Mouse (Mus musculus): ENCODE measurements around the gene Clec1a. TPM values are rescaled to one million over a fixed set of nuclear protein-coding genes. Genes with fewer than 3 reads are reported as not detected.
A peak's percentile ranks its signal among the peaks of the same experiment; 100 is the strongest.

The Clec1a gene
- polyA plus RNA-seq, 1 experiment from 2014 or later = 3.3 TPM

GRCm38 (mm10) chr6:129449743-129450142, 2.1 kb downstream of the Clec1a start:
- Histone ChIP-seq H3K9ac (replicated peaks; ENCODE audit: low read depth, low read length) (no peak overlapping the region), H3K36me3 (ENCODE audit: control insufficient read depth, insufficient read depth, low read length) (no peaks in the 10 kb centered on the region), H3K27ac (ENCODE audit: low read length) (no peak overlapping the region), H3K4me2 (replicated peaks; ENCODE audit: low read depth, low read length) (no peak overlapping the region), H3K9me3 (ENCODE audit: control insufficient read depth, low read depth, low read length) (no peaks in the 10 kb centered on the region), H3K4me1 (ENCODE audit: control insufficient read depth, insufficient read depth, low read length) (no peaks in the 10 kb centered on the region), H3K4me3 (ENCODE audit: low read depth, low read length) (no peak overlapping the region), H3K27me3 (ENCODE audit: control insufficient read depth, insufficient read depth, low read length) (no peaks in the 10 kb centered on the region)
- no peak for ATAC-seq (ENCODE audit: insufficient number of reproducible peaks, insufficient read depth, low FRiP score, low read depth)
- 74% methylated on average over 6 of the region's 6 CpGs for whole genome bisulfite sequencing

DNA sequence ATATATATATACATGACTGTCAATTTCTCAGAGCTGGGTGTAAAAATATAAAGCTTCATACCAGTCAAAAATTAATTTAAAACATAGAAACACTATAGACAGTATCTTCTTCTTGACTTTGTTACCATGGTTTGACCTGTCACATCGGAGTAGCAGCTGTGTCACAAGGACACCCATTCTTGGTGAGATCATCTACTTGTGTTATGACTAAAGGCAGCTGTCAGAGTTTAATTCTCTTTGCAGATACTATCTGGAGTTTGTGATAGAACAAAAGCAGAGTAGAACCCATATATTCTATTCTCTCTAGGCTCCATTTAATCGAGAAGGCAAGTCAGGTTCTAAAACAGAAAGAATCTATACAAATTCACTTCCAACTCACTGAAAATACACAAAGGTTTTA, 13.8 kb downstream of the Clec1a start:
- Histone ChIP-seq H3K4me2 (replicated peaks; ENCODE audit: low read depth, low read length) (no peak overlapping the region), H3K27me3 (ENCODE audit: control insufficient read depth, insufficient read depth, low read length) (no peaks in the 10 kb centered on the region), H3K27ac (ENCODE audit: low read length) (no peak overlapping the region), H3K36me3 (ENCODE audit: control insufficient read depth, insufficient read depth, low read length) (no peaks in the 10 kb centered on the region), H3K9me3 (ENCODE audit: control insufficient read depth, low read depth, low read length) (no peaks in the 10 kb centered on the region), H3K4me1 (ENCODE audit: control insufficient read depth, insufficient read depth, low read length) (no peaks in the 10 kb centered on the region), H3K9ac (replicated peaks; ENCODE audit: low read depth, low read length) (no peak overlapping the region), H3K4me3 (ENCODE audit: low read depth, low read length) (no peak overlapping the region)
- WGBS = 94% methylated on average over 2 of the region's 2 CpGs
- no peak for ATAC-seq (ENCODE audit: insufficient number of reproducible peaks, insufficient read depth, low FRiP score, low read depth)

DNA sequence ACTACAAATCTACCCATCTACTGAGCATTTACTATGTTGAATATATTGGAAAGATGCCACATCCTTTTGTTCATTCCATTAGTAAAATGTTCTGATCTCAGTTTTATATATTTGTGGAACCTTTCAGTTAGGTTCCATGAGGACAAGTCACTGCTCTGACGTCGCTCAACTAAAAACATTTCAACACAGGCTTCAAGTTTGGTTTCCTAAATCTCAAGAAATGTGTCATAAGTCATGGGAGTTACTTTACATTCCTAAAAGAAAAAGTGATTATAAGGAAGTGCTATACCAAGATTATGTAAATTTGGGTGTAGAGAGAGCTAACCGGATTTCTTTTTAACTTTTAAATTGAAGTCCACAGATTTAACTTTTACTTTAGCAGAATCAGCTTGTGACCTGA, 15.8 kb downstream of the Clec1a start:
- H3K27me3 ChIP-seq (ENCODE audit: control insufficient read depth, insufficient read depth, low read length) = no peaks in the 10 kb centered on the region
- no peak for ATAC-seq (ENCODE audit: insufficient number of reproducible peaks, insufficient read depth, low FRiP score, low read depth)
- no peak overlapping the region for H3K4me3 ChIP-seq (ENCODE audit: low read depth, low read length)
- no peak overlapping the region for H3K9ac ChIP-seq (replicated peaks; ENCODE audit: low read depth, low read length)
- H3K36me3 ChIP-seq (ENCODE audit: control insufficient read depth, insufficient read depth, low read length) = no peaks in the 10 kb centered on the region
- H3K4me1 ChIP-seq (ENCODE audit: control insufficient read depth, insufficient read depth, low read length) = no peaks in the 10 kb centered on the region
- 84% methylated on average over 3 of the region's 3 CpGs for WGBS
- no peaks in the 10 kb centered on the region for H3K9me3 ChIP-seq (ENCODE audit: control insufficient read depth, low read depth, low read length)
- H3K4me2 ChIP-seq (replicated peaks; ENCODE audit: low read depth, low read length) = no peak overlapping the region
- no peak overlapping the region for H3K27ac ChIP-seq (ENCODE audit: low read length)

DNA sequence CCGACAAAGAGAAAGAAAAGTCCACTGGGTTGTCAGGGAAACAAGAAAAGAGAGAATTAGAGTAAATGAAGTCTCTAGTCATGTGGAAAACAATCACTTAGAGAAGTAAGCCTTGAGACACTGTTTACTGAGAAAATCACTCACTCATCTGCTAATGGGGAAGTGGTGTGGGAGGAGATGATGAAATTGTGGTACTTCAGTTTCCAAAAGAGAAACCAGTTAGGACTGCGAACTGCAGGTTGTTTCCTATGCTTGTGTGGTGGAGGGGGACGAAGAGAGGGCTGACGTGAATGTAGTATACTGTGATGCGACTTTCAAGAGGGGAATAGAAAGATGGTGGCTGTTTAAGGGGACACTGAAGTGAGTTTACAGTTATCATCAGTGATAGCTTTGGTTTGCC, 17.6 kb downstream of the Clec1a start:
- WGBS = 79% methylated on average over 5 of the region's 5 CpGs
- H3K27me3 ChIP-seq (ENCODE audit: control insufficient read depth, insufficient read depth, low read length) = no peaks in the 10 kb centered on the region

DNA sequence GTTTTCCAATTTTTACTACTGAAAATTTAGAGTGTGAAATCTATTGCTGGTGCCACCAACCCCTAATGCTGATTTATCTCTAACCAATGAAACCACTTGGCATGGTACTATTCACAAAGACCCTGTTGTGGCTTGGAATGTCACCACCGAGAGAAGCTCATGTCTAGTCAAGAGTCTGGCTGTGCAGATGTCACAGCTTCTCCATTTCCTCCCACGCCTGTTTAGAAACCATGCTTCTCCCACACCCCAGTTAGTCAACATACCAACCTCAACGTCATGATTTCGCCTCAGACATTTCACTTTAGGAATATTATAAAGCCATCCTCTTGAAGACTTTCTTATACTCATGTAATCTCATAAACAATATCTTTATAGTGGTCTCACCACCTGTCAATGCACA, 24.5 kb downstream of the Clec1a start:
- no peak overlapping the region for H3K9ac ChIP-seq (replicated peaks; ENCODE audit: low read depth, low read length)
- H3K4me3 ChIP-seq (ENCODE audit: low read depth, low read length) = no peak overlapping the region
- ATAC-seq (ENCODE audit: insufficient number of reproducible peaks, insufficient read depth, low FRiP score, low read depth) = no peak
- peaks cover 8% of the 10 kb centered on the region; the same call in 1 of the 2 replicates for H3K4me1 ChIP-seq (ENCODE audit: control insufficient read depth, insufficient read depth, low read length)
- WGBS = 77% methylated on average over 4 of the region's 4 CpGs
- no peaks in the 10 kb centered on the region for H3K9me3 ChIP-seq (ENCODE audit: control insufficient read depth, low read depth, low read length)
- no peaks in the 10 kb centered on the region for H3K36me3 ChIP-seq (ENCODE audit: control insufficient read depth, insufficient read depth, low read length)
- no peaks in the 10 kb centered on the region for H3K27me3 ChIP-seq (ENCODE audit: control insufficient read depth, insufficient read depth, low read length)
- H3K27ac ChIP-seq (ENCODE audit: low read length) = no peak overlapping the region
- H3K4me2 ChIP-seq (replicated peaks; ENCODE audit: low read depth, low read length) = no peak overlapping the region

More for the DNA sequence above, 17.6 kb downstream of the Clec1a start:
- Histone ChIP-seq H3K4me3 (ENCODE audit: low read depth, low read length) (no peak overlapping the region), H3K4me1 (ENCODE audit: control insufficient read depth, insufficient read depth, low read length) (no peaks in the 10 kb centered on the region), H3K9ac (replicated peaks; ENCODE audit: low read depth, low read length) (no peak overlapping the region), H3K4me2 (replicated peaks; ENCODE audit: low read depth, low read length) (no peak overlapping the region), H3K27ac (ENCODE audit: low read length) (no peak overlapping the region), H3K36me3 (ENCODE audit: control insufficient read depth, insufficient read depth, low read length) (no peaks in the 10 kb centered on the region), H3K9me3 (ENCODE audit: control insufficient read depth, low read depth, low read length) (no peaks in the 10 kb centered on the region)
- no peak for ATAC-seq (ENCODE audit: insufficient number of reproducible peaks, insufficient read depth, low FRiP score, low read depth)

DNA sequence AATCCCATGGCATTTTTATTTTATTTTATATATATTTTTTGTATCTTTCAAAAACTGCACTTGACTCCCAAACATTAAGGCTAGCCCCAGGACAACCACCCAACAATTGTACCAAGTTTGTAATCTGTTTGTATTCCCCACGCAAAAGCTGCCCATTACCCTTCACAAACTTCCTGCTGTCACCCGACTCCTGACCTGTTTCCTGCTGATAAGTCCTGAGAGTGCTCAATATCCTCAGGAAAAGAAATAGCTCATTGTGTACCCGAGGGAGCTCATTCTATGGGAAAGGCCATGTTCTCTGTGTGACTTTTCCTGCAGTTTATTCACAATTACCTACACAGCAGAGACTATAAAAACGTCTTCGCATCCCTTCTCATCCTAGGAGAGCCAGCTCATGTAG, 26.0 kb downstream of the Clec1a start:
- H3K36me3 ChIP-seq (ENCODE audit: control insufficient read depth, insufficient read depth, low read length) = no peaks in the 10 kb centered on the region
- H3K27ac ChIP-seq (ENCODE audit: low read length) = no peak overlapping the region
- ATAC-seq (ENCODE audit: insufficient number of reproducible peaks, insufficient read depth, low FRiP score, low read depth) = no peak
- H3K9me3 ChIP-seq (ENCODE audit: control insufficient read depth, low read depth, low read length) = no peaks in the 10 kb centered on the region
- peaks cover 8% of the 10 kb centered on the region; the same call in 1 of the 2 replicates for H3K4me1 ChIP-seq (ENCODE audit: control insufficient read depth, insufficient read depth, low read length)
- H3K9ac ChIP-seq (replicated peaks; ENCODE audit: low read depth, low read length) = no peak overlapping the region
- 42% methylated on average over 5 of the region's 5 CpGs for WGBS
- H3K4me2 ChIP-seq (replicated peaks; ENCODE audit: low read depth, low read length) = no peak overlapping the region
- no peaks in the 10 kb centered on the region for H3K27me3 ChIP-seq (ENCODE audit: control insufficient read depth, insufficient read depth, low read length)
- no peak overlapping the region for H3K4me3 ChIP-seq (ENCODE audit: low read depth, low read length)

- no peak overlapping the region for H3K27ac ChIP-seq (ENCODE audit: low read length)
- H3K9ac ChIP-seq (replicated peaks; ENCODE audit: low read depth, low read length) = no peak overlapping the region
- no peaks in the 10 kb centered on the region for H3K36me3 ChIP-seq (ENCODE audit: control insufficient read depth, insufficient read depth, low read length)
- no peak overlapping the region for H3K4me3 ChIP-seq (ENCODE audit: low read depth, low read length)
- 53% methylated on average over 5 of the region's 5 CpGs for WGBS
- H3K27me3 ChIP-seq (ENCODE audit: control insufficient read depth, insufficient read depth, low read length) = no peaks in the 10 kb centered on the region
- no peak for ATAC-seq (ENCODE audit: insufficient number of reproducible peaks, insufficient read depth, low FRiP score, low read depth)
- no peak overlapping the region for H3K4me2 ChIP-seq (replicated peaks; ENCODE audit: low read depth, low read length)
- no peaks in the 10 kb centered on the region for H3K9me3 ChIP-seq (ENCODE audit: control insufficient read depth, low read depth, low read length)
- H3K4me1 ChIP-seq (ENCODE audit: control insufficient read depth, insufficient read depth, low read length) = peaks cover 8% of the 10 kb centered on the region; the same call in 1 of the 2 replicates
Observed at GRCm38 (mm10) chr6:129425217-129425616, 26.6 kb downstream of the Clec1a start.

DNA sequence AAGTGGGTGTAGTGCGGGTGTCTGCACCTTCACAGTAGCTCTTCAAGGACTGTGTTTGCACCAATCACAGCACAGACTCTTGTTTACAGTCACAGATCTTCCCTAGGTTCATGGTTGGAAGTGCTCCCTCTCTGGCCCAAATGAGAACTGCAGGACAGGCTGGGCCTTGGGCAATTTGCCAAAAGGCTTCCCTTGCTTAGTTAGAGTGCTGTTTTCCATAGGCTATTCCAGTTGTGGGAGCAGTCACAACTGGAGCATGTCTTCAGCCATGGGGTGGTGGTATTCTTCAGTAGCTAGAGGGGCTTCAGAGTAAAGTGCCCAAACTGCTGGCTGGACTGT, 28.1 kb downstream of the Clec1a start:
- peak; percentile 56; the same call in 1 of the 2 replicates for ATAC-seq (ENCODE audit: insufficient number of reproducible peaks, insufficient read depth, low FRiP score, low read depth)
- H3K27me3 ChIP-seq (ENCODE audit: control insufficient read depth, insufficient read depth, low read length) = no peaks in the 10 kb centered on the region
- H3K4me2 ChIP-seq (replicated peaks; ENCODE audit: low read depth, low read length) = no peak overlapping the region
- H3K9me3 ChIP-seq (ENCODE audit: control insufficient read depth, low read depth, low read length) = no peaks in the 10 kb centered on the region
- H3K36me3 ChIP-seq (ENCODE audit: control insufficient read depth, insufficient read depth, low read length) = no peaks in the 10 kb centered on the region
- no peak overlapping the region for H3K9ac ChIP-seq (replicated peaks; ENCODE audit: low read depth, low read length)
- 0 out of 2 replicates have a peak overlapping the region, but pooled peaks have one; percentile 33 for H3K27ac ChIP-seq (ENCODE audit: low read length)
- no peak overlapping the region for H3K4me3 ChIP-seq (ENCODE audit: low read depth, low read length)
- WGBS = 25% methylated on average over 1 of the region's 1 CpGs
- peaks cover 8% of the 10 kb centered on the region; the same call in 1 of the 2 replicates for H3K4me1 ChIP-seq (ENCODE audit: control insufficient read depth, insufficient read depth, low read length)

GRCm38 (mm10) chr6:129423040-129423733, 28.6 kb downstream of the Clec1a start:
- H3K4me1 ChIP-seq (ENCODE audit: control insufficient read depth, insufficient read depth, low read length) = peaks cover 8% of the 10 kb centered on the region; the same call in 1 of the 2 replicates
- no peaks in the 10 kb centered on the region for H3K9me3 ChIP-seq (ENCODE audit: control insufficient read depth, low read depth, low read length)
- H3K27me3 ChIP-seq (ENCODE audit: control insufficient read depth, insufficient read depth, low read length) = no peaks in the 10 kb centered on the region
- no peak overlapping the region for H3K9ac ChIP-seq (replicated peaks; ENCODE audit: low read depth, low read length)
- WGBS = 51% methylated on average over 4 of the region's 4 CpGs
- ATAC-seq (ENCODE audit: insufficient number of reproducible peaks, insufficient read depth, low FRiP score, low read depth) = peak; percentile 68; the same call in 1 of the 2 replicates
- no peaks in the 10 kb centered on the region for H3K36me3 ChIP-seq (ENCODE audit: control insufficient read depth, insufficient read depth, low read length)
- no peak overlapping the region for H3K4me3 ChIP-seq (ENCODE audit: low read depth, low read length)
- H3K27ac ChIP-seq (ENCODE audit: low read length) = peak overlapping the region; percentile 33; the same call in 1 of the 2 replicates
- H3K4me2 ChIP-seq (replicated peaks; ENCODE audit: low read depth, low read length) = no peak overlapping the region
